Mouse (Mus musculus) embryonic facial prominence, embryonic 10.5 days (tissue): ENCODE measurements around the gene Klk9. TPM values are rescaled to one million over a fixed set of nuclear protein-coding genes. Genes with fewer than 3 reads are reported as not detected.

Source experiments
- DNase-seq: peaks from one replicate; pipeline ENCODE4 v3.0.0-alpha.2; 2017; ENCODE audit warnings: low spot score
- H3K27ac ChIP-seq: fragments of 300-500 bp; sonication (generic); replicated peaks from 2 replicates; pipeline ENCODE4 v1.5.1; 2016; ENCODE audit warnings: mild to moderate bottlenecking
- H3K27me3 ChIP-seq: fragments of 300-500 bp; sonication (generic); replicated peaks from 2 replicates; pipeline ENCODE4 v1.6.1; 2016; ENCODE audit warnings: low read depth, mild to moderate bottlenecking; ENCODE audit not compliant: poor library complexity, severe bottlenecking
- H3K36me3 ChIP-seq: fragments of 300-500 bp; sonication (generic); replicated peaks from 2 replicates; pipeline ENCODE4 v1.6.1; 2016; ENCODE audit warnings: mild to moderate bottlenecking, moderate library complexity
- H3K4me1 ChIP-seq: fragments of 300-500 bp; sonication (generic); 2 replicates; pipeline ENCODE4 v1.6.1; 2016
- H3K4me3 ChIP-seq: fragments of 300-500 bp; sonication (generic); 2 replicates; pipeline ENCODE4 v1.5.1; 2016; ENCODE audit warnings: mild to moderate bottlenecking, moderate library complexity
- H3K9me3 ChIP-seq: fragments of 300-500 bp; sonication (generic); 2 replicates; pipeline ENCODE4 v1.6.1; 2016; ENCODE audit warnings: mild to moderate bottlenecking
- WGBS: fragments of 180-500 bp; shearing (Covaris S2); methylation state at CpG from one replicate; pipeline ENCODE4 v1.1.7; 2016; 5-methylcytosine and 5-hydroxymethylcytosine counted together
- polyA plus RNA-seq: library from polyadenylated mRNA; unstranded; fragments of >200 nt; fragmentation: Nextera tagmentation; extraction: Ambion mirVana; gene quantifications from 2 replicates; pipeline ENCODE4 v1.2.1, GENCODE M21; 2016

The Klk9 gene
- polyA plus RNA-seq, 1 experiment from 2014 or later: 0.16 TPM

- Histone ChIP-seq H3K4me3 (no peak overlapping the region), H3K4me1 (peaks cover 10% of the 10 kb centered on the region), H3K36me3 (no peaks in the 10 kb centered on the region), H3K9me3 (no peaks in the 10 kb centered on the region), H3K27me3 (no peaks in the 10 kb centered on the region), H3K27ac (no peak overlapping the region)
- WGBS: 86% methylated on average over 12 of the region's 12 CpGs
- no peak for DNase-seq
Observed at GRCm38 (mm10) chr7:43777423-43777822, 14.3 kb upstream of the Klk9 start.

DNA sequence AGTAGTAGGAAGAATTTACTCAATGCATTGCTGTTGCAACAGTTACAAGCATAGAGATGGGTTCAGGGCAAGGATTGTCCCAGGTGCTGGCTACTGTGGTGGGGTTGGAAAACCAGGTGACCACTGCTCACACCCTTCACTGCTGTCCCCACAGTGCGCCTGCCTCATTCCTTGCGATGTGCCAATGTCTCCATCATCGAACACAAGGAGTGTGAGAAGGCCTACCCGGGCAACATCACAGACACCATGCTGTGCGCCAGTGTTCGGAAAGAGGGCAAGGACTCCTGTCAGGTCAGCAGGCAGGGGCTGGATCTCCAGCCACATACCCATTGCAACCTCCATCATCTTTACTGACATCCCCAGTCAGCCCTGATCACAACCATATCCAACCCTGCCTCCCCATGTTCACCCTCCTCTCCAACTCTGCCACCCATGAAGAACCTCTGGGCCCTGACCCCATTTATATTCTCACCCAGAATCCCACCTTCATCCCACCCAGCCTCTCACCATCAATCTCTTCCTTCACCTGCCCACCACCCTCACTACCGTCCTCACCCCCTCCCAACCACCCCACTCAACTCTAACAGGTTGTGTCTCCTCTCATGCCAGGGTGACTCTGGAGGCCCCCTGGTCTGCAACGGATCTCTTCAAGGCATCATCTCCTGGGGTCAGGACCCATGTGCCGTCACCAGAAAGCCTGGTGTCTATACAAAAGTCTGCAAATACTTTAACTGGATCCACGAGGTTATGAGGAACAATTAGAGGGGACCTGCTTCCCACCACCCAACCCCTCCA lies 13.3 kb upstream of the Klk9 start:
- H3K27ac ChIP-seq: no peak overlapping the region
- no peaks in the 10 kb centered on the region for H3K36me3 ChIP-seq
- no peak overlapping the region for H3K4me3 ChIP-seq
- peaks cover 8% of the 10 kb centered on the region for H3K27me3 ChIP-seq
- H3K9me3 ChIP-seq: no peaks in the 10 kb centered on the region
- peaks cover 16% of the 10 kb centered on the region for H3K4me1 ChIP-seq
- no peak for DNase-seq
- WGBS: 91% methylated on average over 10 of the region's 10 CpGs

DNA sequence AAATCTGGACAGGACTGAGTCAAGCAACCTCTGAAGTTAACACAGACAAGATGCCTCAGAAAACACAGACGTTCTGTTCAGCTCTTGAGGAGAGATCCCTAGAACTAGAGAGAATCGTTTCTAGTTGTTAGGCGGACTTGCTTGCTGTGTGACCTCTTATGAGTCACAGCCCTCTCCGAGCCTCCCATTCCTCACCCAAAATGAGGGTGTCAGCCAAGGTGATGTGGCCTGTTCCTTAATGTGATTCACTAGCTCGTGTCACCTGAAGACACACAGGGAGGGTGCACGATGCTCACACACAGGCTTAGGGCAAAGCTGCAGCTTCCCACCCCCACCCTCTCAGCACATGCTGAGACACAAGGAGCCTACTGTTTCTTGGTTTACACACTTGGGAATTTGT lies 11.4 kb upstream of the Klk9 start:
- Histone ChIP-seq H3K27ac (no peak overlapping the region), H3K4me1 (peaks cover 9% of the 10 kb centered on the region), H3K36me3 (no peaks in the 10 kb centered on the region), H3K4me3 (no peak overlapping the region), H3K27me3 (peaks cover 23% of the 10 kb centered on the region), H3K9me3 (no peaks in the 10 kb centered on the region)
- DNase-seq: no peak
- 60% methylated on average over 6 of the region's 6 CpGs for WGBS

- Histone ChIP-seq H3K36me3 (no peaks in the 10 kb centered on the region), H3K27ac (no peak within 1 kb of the TSS), H3K9me3 (no peaks in the 10 kb centered on the region), H3K4me3 (no peak within 1 kb of the TSS), H3K27me3 (peaks cover 23% of the 10 kb centered on the region), H3K4me1 (peaks cover 7% of the 10 kb centered on the region)
- WGBS: 42% methylated on average over 5 of the region's 5 CpGs
- no peak for DNase-seq
Observed at GRCm38 (mm10) chr7:43780746-43781145, 10.9 kb upstream of the Klk9 start, which contains the start of gene Klk10. Gene Klk10, plus strand, starts transcription at chr7:43781035.

DNA sequence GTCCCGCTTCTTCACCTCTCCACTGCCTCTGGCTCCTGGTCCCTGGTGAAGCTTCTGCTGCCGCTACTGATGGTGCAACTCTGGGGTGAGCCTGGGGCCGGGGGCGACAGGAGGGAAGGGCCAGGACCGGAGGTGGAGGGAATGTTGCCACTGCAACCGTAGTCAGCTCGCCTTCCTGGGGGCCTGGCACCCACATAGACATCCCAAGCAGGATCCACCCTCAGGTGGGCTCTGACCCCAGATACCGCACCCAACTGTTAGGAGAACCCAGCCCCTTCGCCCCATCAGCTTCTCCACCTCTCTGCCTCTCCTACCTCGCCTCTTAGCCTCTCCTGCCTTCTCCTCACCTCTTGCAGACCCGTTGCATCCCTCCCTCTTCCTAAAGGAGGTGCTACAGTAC lies 10.2 kb upstream of the Klk9 start:
- DNase-seq: no peak
- 87% methylated on average over 11 of the region's 11 CpGs for WGBS

GRCm38 (mm10) chr7:43782275-43783265 lies 9.1 kb upstream of the Klk9 start:
- DNase-seq: peak; percentile 87
- peak overlapping the region; percentile 52 for H3K4me3 ChIP-seq
- WGBS: 9% methylated on average over 36 of the region's 36 CpGs

More for the DNA sequence above, 10.2 kb upstream of the Klk9 start:
- Histone ChIP-seq H3K27me3 (peaks cover 23% of the 10 kb centered on the region), H3K36me3 (no peaks in the 10 kb centered on the region), H3K4me3 (no peak overlapping the region), H3K27ac (no peak overlapping the region), H3K4me1 (peaks cover 7% of the 10 kb centered on the region), H3K9me3 (no peaks in the 10 kb centered on the region)

GRCm38 (mm10) chr7:43785286-43785685 lies 6.4 kb upstream of the Klk9 start:
- Histone ChIP-seq H3K27me3 (peaks cover 23% of the 10 kb centered on the region), H3K27ac (no peak overlapping the region), H3K4me3 (no peak overlapping the region), H3K4me1 (peaks cover 7% of the 10 kb centered on the region), H3K36me3 (no peaks in the 10 kb centered on the region), H3K9me3 (no peaks in the 10 kb centered on the region)
- no peak for DNase-seq
- WGBS: 92% methylated on average over 1 of the region's 1 CpGs

More at GRCm38 (mm10) chr7:43782275-43783265, 9.1 kb upstream of the Klk9 start:
- H3K4me1 ChIP-seq: peaks cover 7% of the 10 kb centered on the region
- H3K27me3 ChIP-seq: peaks cover 23% of the 10 kb centered on the region
- H3K9me3 ChIP-seq: no peaks in the 10 kb centered on the region
- no peak overlapping the region; the same call in 1 of the 2 replicates for H3K27ac ChIP-seq
- no peaks in the 10 kb centered on the region for H3K36me3 ChIP-seq

DNA sequence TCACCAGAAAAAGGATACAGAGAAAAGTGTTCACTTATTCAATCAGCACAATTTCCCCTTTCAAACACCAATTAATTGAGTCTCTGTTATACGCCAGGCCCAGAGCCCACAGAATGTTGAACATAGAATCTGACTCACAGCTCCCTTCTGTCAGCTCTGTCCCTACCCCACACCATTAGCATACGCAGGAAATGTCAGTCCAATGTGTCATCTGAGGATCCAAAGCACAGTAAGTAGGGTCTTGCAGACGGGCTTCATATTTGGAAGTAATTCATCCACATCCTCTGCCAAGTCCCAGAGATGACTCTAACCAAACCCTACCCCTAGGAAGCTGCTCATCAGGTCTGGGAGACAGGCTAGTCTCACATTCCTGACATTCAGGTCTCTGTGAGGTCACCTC lies 3.6 kb upstream of the Klk9 start:
- Histone ChIP-seq H3K9me3 (no peaks in the 10 kb centered on the region), H3K36me3 (no peaks in the 10 kb centered on the region), H3K4me1 (peaks cover under 1% of the 10 kb centered on the region; the same call in 1 of the 2 replicates), H3K27me3 (peaks cover 18% of the 10 kb centered on the region), H3K27ac (no peak overlapping the region), H3K4me3 (no peak overlapping the region)
- WGBS: 80% methylated on average over 3 of the region's 3 CpGs
- no peak for DNase-seq

DNA sequence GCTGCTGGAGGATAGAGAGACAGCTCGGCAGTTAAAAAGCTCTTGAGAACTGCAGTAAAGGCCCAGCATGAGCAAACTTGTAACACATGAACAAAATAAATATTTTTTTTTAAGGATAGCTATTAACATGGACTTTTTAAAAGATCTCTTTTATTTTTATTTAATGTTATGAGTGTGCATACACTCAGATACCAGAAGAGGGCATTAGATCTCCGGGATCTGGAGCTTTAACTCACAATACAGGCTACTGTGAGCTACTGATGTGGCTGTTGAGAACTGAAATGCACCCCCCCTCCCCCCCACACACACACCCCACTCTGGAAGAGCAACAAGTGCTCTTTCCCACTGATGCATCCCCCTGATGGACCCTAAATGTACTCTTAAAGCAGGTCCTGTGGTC lies 2.4 kb upstream of the Klk9 start:
- H3K4me1 ChIP-seq: no peaks in the 10 kb centered on the region
- H3K27me3 ChIP-seq: peaks cover 6% of the 10 kb centered on the region
- WGBS: 76% methylated on average over 2 of the region's 2 CpGs
- no peak for DNase-seq
- no peak overlapping the region for H3K27ac ChIP-seq
- H3K36me3 ChIP-seq: no peaks in the 10 kb centered on the region
- no peak overlapping the region for H3K4me3 ChIP-seq
- no peaks in the 10 kb centered on the region for H3K9me3 ChIP-seq

DNA sequence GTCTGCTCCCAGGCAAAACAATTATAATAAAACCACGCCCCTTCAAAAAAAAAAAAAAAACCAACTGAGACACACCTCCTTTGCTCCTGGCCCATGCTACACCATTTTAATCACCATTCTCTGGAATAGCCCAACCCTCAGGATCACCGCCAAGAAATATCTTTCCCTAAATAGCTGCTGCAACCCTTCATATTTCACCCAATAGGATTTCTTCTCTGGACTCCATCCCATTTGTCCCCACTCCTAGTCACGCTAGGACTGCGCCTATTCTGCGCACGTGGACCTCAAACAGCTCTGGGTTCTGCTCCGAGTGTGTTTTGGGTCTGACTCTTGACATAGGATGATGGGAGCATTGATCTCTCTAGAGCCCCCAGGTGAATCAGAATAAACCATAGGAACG lies 4.7 kb downstream of the Klk9 start:
- Histone ChIP-seq H3K36me3 (no peaks in the 10 kb centered on the region), H3K27ac (no peak overlapping the region), H3K27me3 (peaks cover 37% of the 10 kb centered on the region), H3K4me3 (peak overlapping the region; percentile 67), H3K9me3 (no peaks in the 10 kb centered on the region), H3K4me1 (peaks cover 20% of the 10 kb centered on the region)
- no peak for DNase-seq
- WGBS: 9% methylated on average over 8 of the region's 8 CpGs

GRCm38 (mm10) chr7:43797333-43797769 lies 5.7 kb downstream of the Klk9 start, which contains the start of gene Klk8:
Gene Klk8, plus strand, starts transcription at chr7:43797577.
- under 1% methylated on average over 28 of the region's 28 CpGs for WGBS
- Histone ChIP-seq H3K27me3 (peaks cover 37% of the 10 kb centered on the region), H3K36me3 (no peaks in the 10 kb centered on the region), H3K9me3 (no peaks in the 10 kb centered on the region), H3K4me1 (peaks cover 20% of the 10 kb centered on the region), H3K27ac (peak within 1 kb of the TSS; percentile 59; the same call in 1 of the 2 replicates), H3K4me3 (peak within 1 kb of the TSS; percentile 67)
- DNase-seq: peak; percentile 63

DNA sequence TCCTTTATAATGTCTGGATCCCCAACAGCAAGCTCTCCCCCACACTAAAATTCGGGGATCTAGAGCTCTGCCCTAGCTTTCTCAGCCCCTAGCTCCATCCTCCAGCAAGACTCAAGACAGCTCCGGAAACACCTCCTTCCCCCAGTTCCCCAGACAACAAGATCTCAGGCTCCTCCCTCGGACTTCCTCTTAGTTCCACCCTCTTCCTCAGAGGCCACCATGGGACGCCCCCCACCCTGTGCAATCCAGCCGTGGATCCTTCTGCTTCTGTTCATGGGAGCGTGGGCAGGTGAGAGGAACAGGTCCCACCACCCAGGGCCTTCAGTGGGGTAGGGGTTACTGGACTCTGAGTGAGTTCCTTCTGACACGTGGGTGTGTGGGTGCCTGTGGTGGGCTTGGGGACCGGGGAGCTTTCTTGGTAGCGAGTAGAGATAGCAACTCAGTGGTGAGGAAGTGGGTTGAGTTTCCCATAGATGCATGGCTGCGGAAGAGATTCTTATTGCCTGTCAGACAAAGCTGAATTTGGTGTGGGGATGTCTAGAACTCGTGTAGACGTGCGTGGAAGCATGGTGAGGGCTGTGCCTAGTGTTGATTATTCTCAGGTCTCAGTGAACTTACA lies 6.3 kb downstream of the Klk9 start:
- H3K36me3 ChIP-seq: no peaks in the 10 kb centered on the region
- no peak overlapping the region for H3K27ac ChIP-seq
- peaks cover 37% of the 10 kb centered on the region for H3K27me3 ChIP-seq
- peaks cover 20% of the 10 kb centered on the region for H3K4me1 ChIP-seq
- H3K4me3 ChIP-seq: peak overlapping the region; percentile 67
- 39% methylated on average over 13 of the region's 13 CpGs for WGBS
- no peaks in the 10 kb centered on the region for H3K9me3 ChIP-seq
- DNase-seq: peak; percentile 20
